Mouse (Mus musculus): Measurements from ENCODE around the gene Aurkc. TPM values are rescaled to one million over a fixed set of nuclear protein-coding genes. Genes with fewer than 3 reads are reported as not detected.
"Not testable (repeated sequence)": the region's sequence is repeated elsewhere in the genome, so short reads cannot be mapped to it uniquely, and the experiment has no call there.

Aurkc gene
- not detected in 2 replicates for polyA plus RNA-seq (2012; rRNA removed)

DNA sequence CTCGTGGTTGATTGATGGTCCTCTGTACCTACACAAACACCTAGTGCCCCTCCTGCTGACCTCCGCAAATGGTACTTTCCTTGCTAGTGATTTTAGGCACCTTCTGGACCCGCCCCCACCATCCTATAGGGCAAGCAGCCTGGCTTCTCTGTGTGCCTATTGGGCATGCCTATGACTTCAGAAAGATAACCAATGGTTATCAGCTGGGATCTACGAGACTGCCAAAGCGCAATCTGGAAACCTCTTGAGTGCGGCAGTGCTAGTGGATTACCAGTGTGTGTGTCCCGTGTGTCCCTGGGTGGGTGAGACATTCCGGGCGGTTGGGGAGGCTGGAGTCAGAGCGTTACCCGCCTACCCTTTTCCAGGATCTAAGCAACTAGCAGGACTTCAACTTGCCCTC, at the start of gene Aurkc:
TSS of gene Aurkc (plus strand) at position 50 of the 400 bp plus-strand sequence.
- not testable (repeated sequence) for H3K27ac ChIP-seq (ENCODE audit: insufficient read depth, low read length)
- 84% methylated on average over 11 of the region's 11 CpGs for WGBS

GRCm38 (mm10) chr7:6948061-6948460, 47.0 kb upstream of the Aurkc start:
- peak; percentile 55 to 73 for DNase-seq
- H3K4me3 ChIP-seq (replicated peaks; ENCODE audit: insufficient read depth, low read depth, low read length): peak overlapping the region; percentile 9
- WGBS: 78% methylated on average over 20 of the region's 20 CpGs
- H3K4me1 ChIP-seq (ENCODE audit: control insufficient read depth, insufficient read depth, low read length); H3K27me3 ChIP-seq (ENCODE audit: control insufficient read depth, insufficient read depth, low read length); H3K27ac ChIP-seq (ENCODE audit: insufficient read depth, low read length): not testable (repeated sequence)

More for the DNA sequence above, at the start of gene Aurkc:
- H3K27me3 ChIP-seq (ENCODE audit: control insufficient read depth, insufficient read depth, low read length); H3K4me1 ChIP-seq (ENCODE audit: control insufficient read depth, insufficient read depth, low read length); H3K4me3 ChIP-seq (replicated peaks; ENCODE audit: insufficient read depth, low read depth, low read length); DNase-seq: not testable (repeated sequence)

DNA sequence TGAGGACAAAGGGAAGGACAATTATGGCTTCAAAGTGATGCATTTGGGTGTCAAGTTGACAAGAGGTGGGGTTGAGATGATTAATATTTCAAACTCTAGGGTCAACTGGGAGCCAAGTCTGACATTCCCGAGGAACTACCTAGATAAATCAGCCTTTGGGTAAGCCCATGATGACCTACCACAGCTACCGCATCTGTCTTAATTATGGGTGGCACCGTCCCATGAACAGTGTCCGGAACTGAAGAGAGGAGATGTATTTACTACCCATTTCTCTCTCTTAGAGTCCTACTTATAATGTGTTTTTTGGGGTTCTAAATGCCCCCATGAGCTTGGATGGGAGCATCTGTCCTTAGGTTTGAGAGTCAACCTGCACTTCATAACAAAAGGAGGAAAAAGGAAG, 38.5 kb upstream of the Aurkc start:
- no peak for DNase-seq
- H3K27me3 ChIP-seq (ENCODE audit: control insufficient read depth, insufficient read depth, low read length): no peaks in the 10 kb centered on the region
- TF ChIP-seq CTCF (IDR thresholded peaks at IDR 0.05; ENCODE audit: borderline replicate concordance, insufficient read depth, low read depth, low read length) (no peak), POLR2A (IDR thresholded peaks at IDR 0.05; ENCODE audit: borderline replicate concordance, insufficient read depth, low read length) (no peak)
- whole genome bisulfite sequencing: 86% methylated on average over 4 of the region's 4 CpGs
- no peaks in the 10 kb centered on the region for H3K4me1 ChIP-seq (ENCODE audit: control insufficient read depth, insufficient read depth, low read length)
- H3K27ac ChIP-seq (ENCODE audit: insufficient read depth, low read length): no peak overlapping the region
- H3K4me3 ChIP-seq (replicated peaks; ENCODE audit: insufficient read depth, low read depth, low read length): no peak overlapping the region

- WGBS: 82% methylated on average over 1 of the region's 1 CpGs
- Histone ChIP-seq H3K4me3 (replicated peaks; ENCODE audit: insufficient read depth, low read depth, low read length) (no peak overlapping the region), H3K27me3 (ENCODE audit: control insufficient read depth, insufficient read depth, low read length) (no peaks in the 10 kb centered on the region), H3K4me1 (ENCODE audit: control insufficient read depth, insufficient read depth, low read length) (no peaks in the 10 kb centered on the region), H3K27ac (ENCODE audit: insufficient read depth, low read length) (no peak overlapping the region)
- DNase-seq: no peak
- no peak for TF ChIP-seq CTCF (IDR thresholded peaks at IDR 0.05; ENCODE audit: borderline replicate concordance, insufficient read depth, low read depth, low read length)
- TF ChIP-seq POLR2A (IDR thresholded peaks at IDR 0.05; ENCODE audit: borderline replicate concordance, insufficient read depth, low read length): no peak
Measured at GRCm38 (mm10) chr7:6958574-6958973, 36.5 kb upstream of the Aurkc start.

DNA sequence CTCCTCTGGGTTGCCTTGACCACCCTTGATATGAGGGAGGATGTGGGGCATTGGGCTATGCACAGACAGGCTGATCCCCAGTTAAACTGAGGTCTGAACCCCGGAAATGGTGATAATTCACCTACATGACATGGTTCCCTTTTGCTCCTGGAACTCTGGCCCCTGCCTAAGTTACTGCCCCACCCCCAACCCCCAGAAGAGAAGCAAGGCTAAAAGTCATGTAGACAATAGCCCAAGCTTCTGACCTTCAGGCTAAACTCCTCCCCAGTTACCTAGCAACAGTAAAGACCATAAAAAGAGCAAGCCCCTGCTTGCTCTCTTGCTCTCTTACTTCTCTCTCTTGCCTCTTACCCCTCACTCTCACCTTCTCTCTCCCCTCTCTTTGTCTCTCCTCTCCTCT, 21.5 kb upstream of the Aurkc start:
- WGBS: 73% methylated on average over 1 of the region's 1 CpGs
- Histone ChIP-seq H3K4me1 (ENCODE audit: control insufficient read depth, insufficient read depth, low read length) (no peaks in the 10 kb centered on the region), H3K27ac (ENCODE audit: insufficient read depth, low read length) (no peak overlapping the region), H3K27me3 (ENCODE audit: control insufficient read depth, insufficient read depth, low read length) (no peaks in the 10 kb centered on the region), H3K4me3 (replicated peaks; ENCODE audit: insufficient read depth, low read depth, low read length) (no peak overlapping the region)
- no peak for DNase-seq
- TF ChIP-seq CTCF (IDR thresholded peaks at IDR 0.05; ENCODE audit: borderline replicate concordance, insufficient read depth, low read depth, low read length) (no peak), POLR2A (IDR thresholded peaks at IDR 0.05; ENCODE audit: borderline replicate concordance, insufficient read depth, low read length) (no peak)

DNA sequence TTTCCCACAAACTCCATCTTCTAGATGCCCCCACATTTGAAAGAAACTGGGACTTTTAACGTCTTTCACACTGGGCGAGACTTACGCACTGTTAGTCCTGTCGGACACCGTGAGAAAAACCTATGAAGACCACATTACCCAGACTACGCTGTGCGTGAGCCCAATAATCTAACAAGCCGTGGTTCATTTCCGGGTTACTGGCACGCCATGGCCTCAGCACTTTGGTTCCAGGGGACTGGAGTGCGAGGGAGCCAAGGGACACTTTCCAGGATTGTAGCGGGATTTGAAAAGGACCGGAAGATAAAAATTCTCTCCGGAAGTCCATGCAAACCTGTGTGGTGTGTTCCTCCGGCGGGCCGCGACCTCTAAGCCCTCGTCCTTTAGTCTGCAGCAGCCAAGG, 18.2 kb upstream of the Aurkc start:
- H3K4me1 ChIP-seq (ENCODE audit: control insufficient read depth, insufficient read depth, low read length): no peaks in the 10 kb centered on the region
- no peak overlapping the region for H3K27ac ChIP-seq (ENCODE audit: insufficient read depth, low read length)
- H3K27me3 ChIP-seq (ENCODE audit: control insufficient read depth, insufficient read depth, low read length): no peaks in the 10 kb centered on the region
- 93% methylated on average over 19 of the region's 19 CpGs for WGBS
- no peak overlapping the region for H3K4me3 ChIP-seq (replicated peaks; ENCODE audit: insufficient read depth, low read depth, low read length)
- no peak for TF ChIP-seq CTCF (IDR thresholded peaks at IDR 0.05; ENCODE audit: borderline replicate concordance, insufficient read depth, low read depth, low read length)
- no peak for TF ChIP-seq POLR2A (IDR thresholded peaks at IDR 0.05; ENCODE audit: borderline replicate concordance, insufficient read depth, low read length)
- no peak for DNase-seq

GRCm38 (mm10) chr7:6998914-6999313, 3.8 kb downstream of the Aurkc start:
- WGBS: 65% methylated on average over 3 of the region's 3 CpGs
- not testable (repeated sequence) for H3K27ac ChIP-seq (ENCODE audit: insufficient read depth, low read length); H3K4me1 ChIP-seq (ENCODE audit: control insufficient read depth, insufficient read depth, low read length); H3K4me3 ChIP-seq (replicated peaks; ENCODE audit: insufficient read depth, low read depth, low read length); H3K27me3 ChIP-seq (ENCODE audit: control insufficient read depth, insufficient read depth, low read length); DNase-seq

GRCm38 (mm10) chr7:7005441-7005840, 10.3 kb downstream of the Aurkc start:
- 72% methylated on average over 5 of the region's 5 CpGs for WGBS
- H3K4me1 ChIP-seq (ENCODE audit: control insufficient read depth, insufficient read depth, low read length); DNase-seq; H3K4me3 ChIP-seq (replicated peaks; ENCODE audit: insufficient read depth, low read depth, low read length); H3K27ac ChIP-seq (ENCODE audit: insufficient read depth, low read length); H3K27me3 ChIP-seq (ENCODE audit: control insufficient read depth, insufficient read depth, low read length): not testable (repeated sequence)

GRCm38 (mm10) chr7:7027445-7027844, 32.3 kb downstream of the Aurkc start:
- Histone ChIP-seq H3K27me3 (ENCODE audit: control insufficient read depth, insufficient read depth, low read length) (no peaks in the 10 kb centered on the region), H3K4me1 (ENCODE audit: control insufficient read depth, insufficient read depth, low read length) (no peaks in the 10 kb centered on the region), H3K4me3 (replicated peaks; ENCODE audit: insufficient read depth, low read depth, low read length) (no peak overlapping the region), H3K27ac (ENCODE audit: insufficient read depth, low read length) (no peak overlapping the region)
- no peak for DNase-seq
- TF ChIP-seq POLR2A (IDR thresholded peaks at IDR 0.05; ENCODE audit: borderline replicate concordance, insufficient read depth, low read length) (no peak), CTCF (IDR thresholded peaks at IDR 0.05; ENCODE audit: borderline replicate concordance, insufficient read depth, low read depth, low read length) (no peak)

- 22% methylated on average over 7 of the region's 7 CpGs for WGBS
- not testable (repeated sequence) for H3K27ac ChIP-seq (ENCODE audit: insufficient read depth, low read length); H3K4me3 ChIP-seq (replicated peaks; ENCODE audit: insufficient read depth, low read depth, low read length); H3K4me1 ChIP-seq (ENCODE audit: control insufficient read depth, insufficient read depth, low read length); H3K27me3 ChIP-seq (ENCODE audit: control insufficient read depth, insufficient read depth, low read length); DNase-seq
Measured at GRCm38 (mm10) chr7:7049659-7050320, 54.7 kb downstream of the Aurkc start.
